Mouse (Mus musculus): ENCODE results near the gene Exosc1.

The Exosc1 gene

GRCm38 (mm10) chr19:41874356-41874755 lies 58.9 kb downstream of the Exosc1 start:
- peak; percentile 41 to 46 for DNase-seq (ENCODE audit: low spot score in 2 of 2)

Measured in natural killer cell, adult 2 months (primary cell).